Mouse (Mus musculus) heart, adult 2 months (tissue): ENCODE measurements around the gene Ttll6.

ENCODE experiments used
- CTCF ChIP-seq: fragments of 200-600 bp; IDR thresholded peaks from 2 replicates; pipeline ENCODE4 v1.8.1; 2022; ENCODE audit warnings: antibody characterized with exemption, mild to moderate bottlenecking, moderate library complexity
- POLR2A ChIP-seq: fragments of 200-500 bp; IDR thresholded peaks from 2 replicates; pipeline ENCODE4 v1.6.1; 2011; ENCODE audit warnings: mild to moderate bottlenecking, low read depth, low read length, control low read depth; ENCODE audit not compliant: insufficient read depth

- no peak for TF ChIP-seq CTCF
- TF ChIP-seq POLR2A: no peak
Measured at GRCm38 (mm10) chr11:96140726-96141175, 7.2 kb downstream of the Ttll6 start.
